Mouse (Mus musculus) MEL (cell line): ENCODE results near the gene Olfr288. TPM values are rescaled to one million over a fixed set of nuclear protein-coding genes. Genes with fewer than 3 reads are reported as not detected.

Experiments
- DNase-seq: peaks from one replicate; pipeline ENCODE4 v3.0.0; 2011; ENCODE audit warnings: low read depth, low spot score
- H3K27ac ChIP-seq: 2 replicates; pipeline ENCODE4 v1.5.1; 2012; ENCODE audit warnings: low read depth, mild to moderate bottlenecking, control low read depth, low read length, moderate library complexity; ENCODE audit not compliant: control insufficient read depth
- H3K27me3 ChIP-seq, 2 experiments: fragments of 150-350 bp in 1 of 2; sonication (generic) in 1 of 2; 2 replicates each; pipeline ENCODE4 v1.6.1; 2012; ENCODE audit warnings: low read length in 2 of 2, mild to moderate bottlenecking in 2 of 2, improper control_type of control experiment in 1 of 2, moderate library complexity in 1 of 2; ENCODE audit not compliant: insufficient read depth in 2 of 2, control insufficient read depth in 1 of 2
- H3K36me3 ChIP-seq, 2 experiments: 2 replicates each; pipeline ENCODE4 v1.6.1; 2012 to 2014; ENCODE audit warnings: low read length in 2 of 2, improper control_type of control experiment in 1 of 2, inconsistent platforms in 1 of 2, mild to moderate bottlenecking in 1 of 2; ENCODE audit not compliant: insufficient read depth in 2 of 2, control insufficient read depth in 1 of 2
- H3K4me1 ChIP-seq, 2 experiments: fragments of 150-350 bp in 1 of 2; sonication (generic) in 1 of 2; 2 replicates each; pipeline ENCODE4 v1.6.1; 2012; ENCODE audit warnings: low read length in 2 of 2, improper control_type of control experiment in 1 of 2, mild to moderate bottlenecking in 1 of 2; ENCODE audit not compliant: insufficient read depth in 2 of 2, control insufficient read depth in 1 of 2
- H3K4me3 ChIP-seq, 2 experiments: fragments of 150-350 bp in 1 of 2; sonication (generic) in 1 of 2; 2 replicates each; pipeline ENCODE4 v1.5.1; 2012; ENCODE audit warnings: low read depth in 2 of 2, low read length in 2 of 2, mild to moderate bottlenecking in 2 of 2, moderate library complexity in 2 of 2, control low read depth in 1 of 2, improper control_type of control experiment in 1 of 2; ENCODE audit not compliant: control insufficient read depth in 1 of 2, insufficient read depth in 1 of 2
- H3K79me2 ChIP-seq: 2 replicates; pipeline ENCODE4 v1.6.1; 2012; ENCODE audit warnings: mild to moderate bottlenecking, low read length, moderate library complexity; ENCODE audit not compliant: control insufficient read depth, poor library complexity, insufficient read depth
- H3K9ac ChIP-seq: 2 replicates; pipeline ENCODE4 v1.6.1; 2012; ENCODE audit warnings: low read depth, mild to moderate bottlenecking, control low read depth, low read length, moderate library complexity; ENCODE audit not compliant: control insufficient read depth, poor library complexity, severe bottlenecking
- H3K9me3 ChIP-seq: fragments of 150-350 bp; sonication (generic); replicated peaks from 2 replicates; pipeline ENCODE4 v1.6.1; 2012; ENCODE audit warnings: mild to moderate bottlenecking, low read length, improper control_type of control experiment, moderate library complexity; ENCODE audit not compliant: insufficient read depth
- E2F4 ChIP-seq: IDR thresholded peaks from 2 replicates; pipeline ENCODE4 v1.6.1; 2011; ENCODE audit warnings: low read depth, low read length, improper control_type of control experiment, borderline replicate concordance
- EP300 ChIP-seq, 2 experiments: IDR thresholded peaks; 2 replicates each; pipeline ENCODE4 v1.6.1; 2011; ENCODE audit warnings: improper control_type of control experiment in 2 of 2, low read length in 2 of 2, low read depth in 1 of 2, mild to moderate bottlenecking in 1 of 2
- JUND ChIP-seq: IDR thresholded peaks from 2 replicates; pipeline ENCODE4 v1.6.1; 2011; ENCODE audit warnings: low read depth, mild to moderate bottlenecking, improper control_type of control experiment, low read length
- KAT2A ChIP-seq: conservative IDR thresholded peaks from 2 replicates; pipeline ENCODE4 v1.6.1; 2012; ENCODE audit warnings: low read depth, low read length, improper control_type of control experiment, inconsistent platforms
- MAX ChIP-seq: IDR thresholded peaks from 2 replicates; pipeline ENCODE4 v1.6.1; 2011; ENCODE audit warnings: low read length, improper control_type of control experiment
- MYB ChIP-seq: IDR thresholded peaks from 2 replicates; pipeline ENCODE4 v1.6.1; 2011; ENCODE audit warnings: mild to moderate bottlenecking, low read depth, low read length, improper control_type of control experiment
- NELFE ChIP-seq: IDR thresholded peaks from 2 replicates; pipeline ENCODE4 v1.6.1; 2011; ENCODE audit warnings: low read depth, low read length, improper control_type of control experiment
- NRF1 ChIP-seq: IDR thresholded peaks from 2 replicates; pipeline ENCODE4 v1.6.1; 2014; ENCODE audit warnings: low read depth, mild to moderate bottlenecking, inconsistent platforms, low read length, improper control_type of control experiment, moderate library complexity; ENCODE audit not compliant: poor library complexity, insufficient read depth, severe bottlenecking
- POLR2A ChIP-seq, 2 experiments: IDR thresholded peaks; 2 replicates each; pipeline ENCODE4 v1.6.1; 2011 to 2012; ENCODE audit warnings: low read length in 2 of 2, mild to moderate bottlenecking in 2 of 2, control low read depth in 1 of 2, improper control_type of control experiment in 1 of 2, low read depth in 1 of 2, moderate library complexity in 1 of 2; ENCODE audit not compliant: control insufficient read depth in 1 of 2, insufficient read depth in 1 of 2, poor library complexity in 1 of 2
- POLR2AphosphoS2 ChIP-seq: IDR thresholded peaks from 2 replicates; pipeline ENCODE4 v1.6.1; 2011; ENCODE audit warnings: low read length, improper control_type of control experiment
- POLR2AphosphoS5 ChIP-seq: IDR thresholded peaks from 2 replicates; pipeline ENCODE4 v1.6.1; 2012; ENCODE audit warnings: low read depth, borderline replicate concordance, mild to moderate bottlenecking, inconsistent platforms, low read length, moderate library complexity, mixed read lengths
- RAD21 ChIP-seq: IDR thresholded peaks from 2 replicates; pipeline ENCODE4 v1.6.1; 2011; ENCODE audit warnings: mild to moderate bottlenecking, low read depth, low read length, improper control_type of control experiment
- SIN3A ChIP-seq: IDR thresholded peaks from 2 replicates; pipeline ENCODE4 v1.6.1; 2012; ENCODE audit warnings: low read length, improper control_type of control experiment, inconsistent platforms
- TAL1 ChIP-seq: IDR thresholded peaks from 2 replicates; pipeline ENCODE4 v1.6.1; 2012; ENCODE audit warnings: mild to moderate bottlenecking, inconsistent platforms, low read length, moderate library complexity, mixed read lengths
- TBP ChIP-seq: IDR thresholded peaks from 2 replicates; pipeline ENCODE4 v1.8.0; 2011; ENCODE audit warnings: low read depth, low read length, improper control_type of control experiment
- UBTF ChIP-seq: IDR thresholded peaks from 2 replicates; pipeline ENCODE4 v1.6.1; 2012; ENCODE audit warnings: low read depth, mild to moderate bottlenecking, inconsistent platforms, low read length, improper control_type of control experiment, moderate library complexity, borderline replicate concordance; ENCODE audit not compliant: insufficient read depth
- USF1 ChIP-seq: IDR thresholded peaks from 2 replicates; pipeline ENCODE4 v1.6.1; 2014; ENCODE audit warnings: low read depth, mild to moderate bottlenecking, inconsistent platforms, low read length, improper control_type of control experiment, moderate library complexity
- USF2 ChIP-seq, 2 experiments: IDR thresholded peaks; 2 replicates each; pipeline ENCODE4 v1.6.1; 2011 to 2012; ENCODE audit warnings: improper control_type of control experiment in 2 of 2, low read length in 2 of 2, borderline replicate concordance in 1 of 2, inconsistent platforms in 1 of 2, low read depth in 1 of 2, mild to moderate bottlenecking in 1 of 2; ENCODE audit not compliant: insufficient read depth in 1 of 2
- ZC3H11A ChIP-seq: IDR thresholded peaks from 2 replicates; pipeline ENCODE4 v1.6.1; 2012; ENCODE audit warnings: low read depth, mild to moderate bottlenecking, inconsistent platforms, low read length, improper control_type of control experiment
- polyA plus RNA-seq, 2 experiments: library from polyadenylated mRNA; stranded (reverse) in 1 of 2; unstranded in 1 of 2; fragments of >175 nt in 1 of 2; fragments of >200 nt in 1 of 2; gene quantifications; 2 replicates each; pipeline versions ENCODE4 v1.2.1 to v1.2.4; 2012; ENCODE audit warnings: low replicate concordance in 2 of 2, low read depth in 1 of 2; ENCODE audit not compliant: insufficient read length in 2 of 2, insufficient read depth in 1 of 2, missing spikeins in 1 of 2
- total RNA-seq: library from RNA; depleted of rRNA; stranded (reverse); fragments of 300-350 nt; gene quantifications from 2 replicates; pipeline ENCODE4 v1.2.3, GENCODE M21; 2012

The Olfr288 gene
- total and polyA plus RNA-seq, 3 experiments, result not detected

DNA sequence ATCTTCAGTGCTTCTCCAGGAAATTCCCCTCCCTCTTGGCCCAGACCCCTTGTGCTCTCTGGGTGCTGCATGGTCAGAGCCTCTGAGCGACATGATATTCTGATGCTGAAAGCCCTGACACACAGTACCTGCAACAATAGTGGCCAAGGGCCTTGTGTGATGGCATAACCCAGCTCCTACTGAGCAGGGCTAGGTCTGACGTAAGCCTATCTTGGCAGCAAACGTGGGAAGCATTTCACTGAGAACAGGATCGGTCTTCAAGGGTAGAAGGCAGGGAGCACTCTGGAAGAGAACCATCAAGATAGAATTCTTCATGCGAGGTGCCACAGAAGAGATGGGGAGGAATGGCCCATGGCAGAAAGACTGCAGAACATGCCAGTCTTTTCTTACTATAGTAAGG, 29.8 kb downstream of the Olfr288 start, which contains the start of gene Asb8:
Gene Asb8 (minus strand): TSS at position 101 of the 400 bp plus-strand sequence.
- H3K27me3 ChIP-seq, result peaks cover 23 to 39% of the 10 kb centered on the region in 2 experiments
- no peaks in the 10 kb centered on the region for H3K79me2 ChIP-seq
- TF ChIP-seq NRF1 (no peak), POLR2AphosphoS2 (no peak), TBP (no peak), TAL1 (no peak), SIN3A (no peak), MYB (no peak), USF2 (IDR thresholded peaks at IDR 0.05; ENCODE audit: borderline replicate concordance in 1 of 2, insufficient read depth in 1 of 2, low read depth in 1 of 2, low read length in 2 of 2) (no peak), USF1 (no peak), NELFE (no peak), ZC3H11A (no peak), POLR2A (IDR thresholded peaks at IDR 0.05; ENCODE audit: control insufficient read depth in 1 of 2, insufficient read depth in 1 of 2, low read depth in 1 of 2, low read length in 2 of 2, poor library complexity in 1 of 2) (no peak), UBTF (no peak), KAT2A (no peak)
- H3K9me3 ChIP-seq, result no peaks in the 10 kb centered on the region
- DNase-seq, result no peak
- H3K4me3 ChIP-seq, result no peak within 1 kb of the TSS
- no peaks in the 10 kb centered on the region for H3K36me3 ChIP-seq
- no peak within 1 kb of the TSS for H3K9ac ChIP-seq
- no peaks in the 10 kb centered on the region for H3K4me1 ChIP-seq
- H3K27ac ChIP-seq, result no peak within 1 kb of the TSS

DNA sequence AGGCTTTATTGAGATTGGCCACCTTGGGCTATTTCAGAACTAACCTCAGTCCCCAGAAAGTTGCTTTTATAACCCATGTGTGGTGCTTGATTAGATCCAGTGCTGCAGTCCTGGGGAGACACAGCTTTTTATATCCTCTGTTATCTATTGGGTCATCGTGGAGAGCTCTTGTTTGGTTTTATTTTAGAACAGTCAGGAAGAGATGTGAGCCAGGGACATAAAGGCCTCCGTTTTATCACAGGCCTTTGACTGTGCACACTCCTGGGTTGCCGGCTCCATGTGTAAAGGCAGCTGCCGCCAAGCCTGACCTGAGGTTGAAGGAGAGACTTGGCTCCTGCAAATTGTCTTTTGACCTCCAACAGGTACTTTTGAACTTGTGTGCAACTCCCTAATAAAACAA, 32.8 kb downstream of the Olfr288 start:
- no peak for TF ChIP-seq E2F4
- TF ChIP-seq MAX, result no peak
- no peak for TF ChIP-seq KAT2A
- no peak for TF ChIP-seq RAD21
- no peak for TF ChIP-seq EP300 (IDR thresholded peaks at IDR 0.05; ENCODE audit: low read depth in 1 of 2, low read length in 2 of 2)
- TF ChIP-seq NELFE, result no peak
- no peak for TF ChIP-seq USF2 (IDR thresholded peaks at IDR 0.05; ENCODE audit: borderline replicate concordance in 1 of 2, insufficient read depth in 1 of 2, low read depth in 1 of 2, low read length in 2 of 2)
- TF ChIP-seq POLR2AphosphoS5, result no peak
- no peak for TF ChIP-seq POLR2AphosphoS2
- TF ChIP-seq MYB, result no peak
- TF ChIP-seq JUND, result no peak
- no peak for DNase-seq
- peaks cover 10 to 38% of the 10 kb centered on the region in 2 experiments for H3K27me3 ChIP-seq
- no peaks in the 10 kb centered on the region for H3K79me2 ChIP-seq
- no peak overlapping the region for H3K4me3 ChIP-seq
- no peaks in the 10 kb centered on the region for H3K9me3 ChIP-seq
- no peaks in the 10 kb centered on the region for H3K36me3 ChIP-seq
- no peak overlapping the region for H3K9ac ChIP-seq
- H3K27ac ChIP-seq, result no peak overlapping the region
- no peaks in the 10 kb centered on the region for H3K4me1 ChIP-seq
